Mouse (Mus musculus) frontal cortex, postnatal 10 days (tissue): ENCODE data around the gene Cox7b2.
"Not testable (repeated sequence)": the region's sequence is repeated elsewhere in the genome, so short reads cannot be mapped to it uniquely, and the experiment has no call there.

Experiments used
- DNase-seq, 2 experiments: peaks; one replicate each; pipeline ENCODE4 v3.0.0; 2022; ENCODE audit warnings: low spot score in 2 of 2, mixed read lengths in 1 of 2

Cox7b2 gene

DNA sequence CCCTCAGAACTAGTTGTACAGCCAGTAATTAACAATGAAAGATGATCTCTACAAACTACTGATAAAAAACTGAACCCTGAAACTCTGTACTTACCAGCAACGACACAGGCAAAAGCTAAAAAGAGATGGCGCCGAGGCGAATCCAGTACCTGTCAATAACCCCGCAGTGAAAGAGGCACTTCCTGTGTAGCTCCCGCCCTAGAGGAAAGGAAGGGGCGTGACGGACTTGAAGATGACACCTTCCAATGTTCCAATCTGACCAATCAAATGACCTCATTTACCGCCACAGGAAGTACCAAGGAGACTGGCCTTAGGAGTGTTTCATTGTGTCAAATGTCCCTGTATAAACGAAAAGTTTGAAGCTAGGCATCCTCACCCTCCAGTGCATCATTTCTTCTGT, at the start of gene Cox7b2:
TSS of gene Cox7b2 (minus strand) at position 127 of the 400 bp plus-strand sequence.
- DNase-seq = no peak

- DNase-seq = no peak
These were observed 47.3 kb upstream of the Cox7b2 start for GRCm38 (mm10) chr5:71595321-71595720.

DNA sequence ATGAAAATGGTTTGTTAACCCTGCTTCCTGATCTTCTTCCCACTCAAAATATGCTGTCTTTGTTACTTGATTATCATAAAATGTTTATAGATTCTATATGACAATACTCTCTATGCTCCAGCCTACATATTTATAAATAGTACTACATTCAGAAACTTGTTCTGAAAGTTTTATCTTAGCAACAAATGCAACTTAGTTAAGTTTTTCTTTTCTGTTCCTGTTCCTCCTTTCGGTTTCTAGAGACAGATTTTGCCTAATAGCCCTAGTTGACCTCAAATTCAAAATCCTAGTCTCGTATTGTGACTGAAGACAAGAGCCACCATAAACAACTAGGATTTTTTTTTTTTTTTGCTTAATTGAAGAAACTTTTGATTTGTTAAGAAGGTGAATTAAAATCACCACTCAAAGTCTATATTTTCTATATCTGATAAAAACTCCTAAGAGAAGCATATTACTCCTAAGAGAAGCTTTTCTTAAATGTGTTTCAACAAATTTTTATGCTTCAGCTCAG, 45.8 kb upstream of the Cox7b2 start:
- DNase-seq = no peak

DNA sequence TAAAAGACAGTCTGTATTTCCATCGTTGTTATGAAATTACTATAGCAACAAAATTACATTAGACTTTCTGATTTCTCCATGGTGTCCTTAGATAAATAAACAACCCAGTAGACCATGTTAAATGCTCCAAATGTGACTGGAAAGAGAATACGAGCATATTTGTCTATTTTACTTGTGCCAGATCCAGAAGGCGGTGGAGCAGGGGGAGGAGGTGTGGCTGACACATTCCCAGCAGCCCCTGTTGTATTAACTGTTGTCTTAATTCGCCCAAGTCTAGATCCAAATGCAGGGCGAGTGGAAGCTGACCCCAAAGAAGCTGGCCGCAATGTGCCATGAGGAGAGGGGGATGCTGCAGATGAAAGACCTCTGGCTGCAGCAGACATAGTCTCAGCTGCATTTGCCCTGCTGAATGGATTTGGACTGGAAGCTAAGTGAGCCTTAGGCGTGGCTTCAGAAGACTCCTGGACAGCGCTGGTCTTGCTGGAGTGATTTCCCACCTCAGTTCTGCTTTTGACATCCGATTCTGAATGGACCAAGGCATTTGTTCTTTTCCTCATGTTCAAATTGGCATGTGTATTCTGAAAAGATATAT, 23.7 kb upstream of the Cox7b2 start:
- no peak for DNase-seq

GRCm38 (mm10) chr5:71545554-71545953, 2.5 kb downstream of the Cox7b2 start:
- DNase-seq = no peak

GRCm38 (mm10) chr5:71525486-71525885, 22.5 kb downstream of the Cox7b2 start:
- not testable (repeated sequence) for DNase-seq

GRCm38 (mm10) chr5:71502058-71502678, 45.8 kb downstream of the Cox7b2 start:
- DNase-seq = peak; percentile 22 to 56

- peak; percentile 7 to 11 for DNase-seq
These were observed 52.4 kb downstream of the Cox7b2 start for GRCm38 (mm10) chr5:71495621-71496020.

DNA sequence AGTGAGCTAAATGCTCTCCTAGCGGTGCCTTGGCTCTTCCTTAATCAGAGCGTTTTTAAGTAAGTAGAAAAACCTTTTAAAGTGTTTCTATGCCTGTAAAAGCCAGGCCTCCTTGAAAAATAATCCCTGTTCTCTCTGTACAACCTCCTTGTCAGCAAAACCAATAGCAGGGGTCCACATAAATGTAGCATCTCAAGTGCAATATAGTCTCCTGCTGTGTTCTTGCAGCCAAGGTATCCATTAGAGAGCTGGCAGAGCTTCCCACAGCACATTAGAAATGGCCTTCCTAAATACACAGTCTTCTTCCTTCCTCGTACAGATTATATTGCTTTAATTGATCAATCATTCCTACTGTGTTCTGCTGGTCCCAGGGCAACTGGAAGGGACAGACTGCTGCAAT, 91.0 kb downstream of the Cox7b2 start:
- no peak for DNase-seq

DNA sequence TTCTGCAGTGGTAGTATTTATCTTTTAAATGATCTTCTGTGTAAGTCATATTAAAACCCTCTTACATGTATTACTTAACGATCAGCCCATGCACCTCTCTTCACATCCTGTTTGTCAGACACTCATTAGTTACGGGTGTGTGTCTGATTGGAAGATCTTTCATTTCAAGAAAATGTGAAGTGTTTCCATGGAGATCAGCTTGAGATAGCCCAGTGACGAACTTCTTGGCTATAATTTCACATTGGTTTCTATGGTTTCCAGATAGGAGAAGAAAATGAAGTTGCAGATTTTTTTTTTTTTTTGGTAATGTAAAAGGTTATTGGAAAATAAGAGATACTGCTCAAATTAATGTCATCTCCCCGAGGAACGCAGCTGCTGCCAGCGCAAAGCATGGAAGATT, 107.8 kb downstream of the Cox7b2 start:
- peak in 1 of 2 experiments; percentile 5 for DNase-seq
